Mouse (Mus musculus) lung, postnatal 25 days (tissue): ENCODE results near the gene Cnnm1.
A peak's percentile ranks its signal among the peaks of the same experiment; 100 is the strongest.

ENCODE experiments used
- DNase-seq: peaks from one replicate; pipeline ENCODE4 v3.0.0; 2022; ENCODE audit warnings: low spot score

Cnnm1 gene

DNA sequence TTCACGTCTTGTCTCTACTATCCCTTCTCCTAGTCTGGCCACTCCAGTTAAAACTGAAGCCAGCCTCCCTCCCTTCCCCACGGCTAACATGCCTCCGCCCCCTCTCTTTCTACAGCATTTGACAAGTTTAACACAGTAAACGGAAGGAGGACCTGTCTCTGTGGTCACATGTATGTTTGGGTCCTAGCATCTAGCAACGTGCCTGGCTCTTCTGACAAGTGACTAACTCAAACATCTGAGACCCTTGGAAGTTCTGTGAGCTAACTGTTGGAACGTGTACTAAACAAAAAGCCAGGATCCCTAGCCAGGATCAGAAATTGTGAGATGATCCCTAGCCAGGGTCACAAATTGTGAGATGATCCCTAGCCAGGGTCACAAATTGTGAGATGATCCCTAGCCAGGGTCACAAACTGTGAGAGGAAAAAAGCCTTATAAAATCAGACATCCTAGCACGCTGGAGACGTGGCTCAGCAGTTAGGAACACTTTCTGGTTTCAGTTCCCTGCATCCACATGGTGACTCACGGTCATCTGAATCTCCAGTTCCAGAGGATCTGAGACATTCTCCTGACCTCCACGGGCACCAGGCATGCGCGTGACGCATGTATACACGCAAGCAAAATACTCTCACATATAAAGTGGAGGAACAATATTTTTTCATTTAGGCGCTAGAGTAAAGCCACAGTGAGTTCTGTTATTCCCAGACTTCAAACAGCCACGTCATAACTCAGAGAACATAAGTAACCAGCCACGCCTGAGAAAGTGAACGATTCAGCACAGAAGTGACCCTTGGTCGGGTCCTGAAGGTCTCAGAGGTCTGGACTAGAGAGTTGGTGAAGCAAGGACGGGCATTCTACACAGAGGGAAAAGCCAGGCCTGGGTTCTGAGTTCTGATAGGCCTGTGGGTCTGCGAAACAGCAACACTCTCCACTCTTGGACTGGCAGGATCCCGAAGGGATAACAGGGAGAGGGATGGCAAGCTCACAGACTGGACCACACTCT lies 71.7 kb downstream of the Cnnm1 start:
- no peak for DNase-seq

DNA sequence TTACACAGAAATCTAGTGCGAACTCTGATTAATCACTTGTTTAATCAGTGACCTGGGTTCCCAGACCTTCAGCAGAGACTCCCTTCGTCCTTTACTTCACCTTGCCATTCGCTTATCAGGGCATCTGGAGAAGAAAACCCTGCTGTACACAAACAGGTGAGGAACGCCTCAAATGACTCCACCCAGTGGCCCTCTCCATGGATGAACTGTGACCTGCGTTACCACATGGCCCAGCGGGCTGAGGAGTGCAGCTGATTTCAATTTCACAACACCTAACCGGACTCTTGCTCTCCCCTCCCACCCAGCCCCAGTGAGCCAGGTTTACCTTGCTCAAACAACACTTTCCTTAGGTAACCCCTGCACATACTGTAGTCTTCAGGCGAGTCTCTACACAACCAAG lies 73.6 kb downstream of the Cnnm1 start:
- DNase-seq: no peak

DNA sequence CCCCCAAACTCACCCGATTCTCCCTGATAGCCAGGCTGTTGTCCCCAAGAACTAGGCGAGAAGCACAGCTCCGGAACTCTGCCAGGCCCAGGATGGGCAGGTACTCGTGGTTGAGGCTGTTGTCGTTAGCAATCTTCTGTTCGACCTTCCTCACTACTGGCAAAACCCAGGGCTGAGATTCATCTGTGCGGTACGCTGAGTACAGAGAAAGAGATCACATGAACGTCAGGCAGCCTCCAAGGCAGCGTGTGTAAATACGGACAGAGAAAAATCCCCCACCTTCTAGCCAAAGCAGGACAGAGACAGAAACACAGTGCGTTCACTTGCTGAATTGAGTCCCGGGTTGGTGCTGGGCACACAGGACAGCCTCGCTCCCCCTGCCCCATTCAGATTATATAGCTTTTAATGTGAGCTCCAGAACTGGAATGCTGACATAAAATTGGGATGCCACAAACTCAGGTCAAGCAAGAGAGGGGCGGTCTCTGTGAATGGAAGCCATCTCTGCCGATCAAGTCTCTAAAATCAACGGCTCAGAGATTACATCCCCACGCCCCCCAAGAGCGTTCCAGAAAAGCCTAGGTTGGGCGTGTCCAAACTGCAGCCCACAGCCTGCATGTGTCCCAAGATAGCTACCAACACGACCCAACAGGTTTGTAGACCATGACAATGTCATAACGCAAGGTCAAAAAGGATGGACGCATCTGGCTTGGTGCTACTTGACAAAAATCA lies 75.6 kb downstream of the Cnnm1 start:
- DNase-seq: no peak

DNA sequence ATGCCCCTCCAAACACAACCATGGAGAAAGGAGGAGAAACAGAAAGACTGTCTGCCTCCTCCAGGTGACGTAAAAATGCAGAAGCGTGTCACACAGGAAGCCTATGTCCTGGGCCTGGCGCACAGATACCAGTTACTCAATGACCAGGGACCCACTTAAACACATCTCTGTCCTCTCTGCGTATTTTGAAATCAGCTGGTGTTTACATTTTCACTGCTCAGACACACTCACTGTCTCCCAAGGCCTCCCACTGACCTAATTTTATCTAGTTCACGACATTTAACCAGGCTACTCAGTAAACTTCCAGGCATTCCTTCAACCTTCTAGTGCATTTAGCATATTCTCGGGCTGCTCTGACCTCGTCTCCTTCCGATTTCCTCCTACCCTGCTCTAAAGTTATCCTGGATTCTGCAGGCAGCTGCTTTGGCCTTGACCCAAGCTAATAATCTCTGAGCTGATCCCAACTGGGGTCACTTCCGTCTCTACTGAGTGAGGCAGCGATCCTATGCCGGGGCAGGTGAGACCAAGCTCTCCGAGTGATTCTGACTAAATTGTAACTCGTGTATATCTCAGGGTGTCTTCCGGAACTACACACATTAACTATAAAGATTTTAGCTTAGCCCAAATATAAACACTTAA lies 76.3 kb downstream of the Cnnm1 start:
- DNase-seq: no peak

DNA sequence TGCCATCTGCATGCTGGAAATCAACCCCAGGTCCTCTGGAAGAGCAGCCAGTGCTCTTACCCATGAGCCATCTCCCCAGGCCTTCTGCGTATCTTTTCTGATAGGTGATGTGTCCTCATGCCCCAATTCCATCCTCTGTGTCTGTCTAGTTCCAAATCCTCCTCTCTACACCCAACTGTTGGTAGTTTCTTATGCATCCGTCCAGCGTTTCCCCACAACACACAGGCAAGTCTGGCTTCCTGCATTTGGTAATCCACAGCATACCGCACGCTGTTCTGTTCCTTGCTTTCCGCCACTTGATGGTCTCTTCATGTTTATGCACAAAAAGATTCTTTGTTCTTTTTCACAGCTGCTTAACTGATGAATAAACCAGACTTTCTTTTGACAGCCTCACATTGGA lies 77.1 kb downstream of the Cnnm1 start:
- DNase-seq: no peak

DNA sequence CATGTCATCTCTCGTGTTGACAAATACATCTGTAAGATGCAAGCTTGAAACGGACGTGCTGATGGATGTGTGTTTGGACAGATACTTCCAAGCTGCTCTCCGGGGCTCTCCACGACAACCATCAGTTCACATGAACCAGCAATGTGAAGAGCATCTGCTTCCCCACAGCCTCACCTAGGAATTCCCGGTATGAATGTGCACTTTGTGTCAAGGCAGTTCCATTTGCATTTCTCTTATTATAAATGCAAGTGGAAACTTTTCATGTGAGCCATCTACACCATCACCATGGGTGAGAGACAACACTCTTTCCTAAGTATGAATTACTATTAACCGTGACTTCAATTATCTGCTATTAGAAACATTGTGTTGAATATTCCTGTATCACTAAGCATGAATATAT lies 77.6 kb downstream of the Cnnm1 start:
- DNase-seq: no peak

DNA sequence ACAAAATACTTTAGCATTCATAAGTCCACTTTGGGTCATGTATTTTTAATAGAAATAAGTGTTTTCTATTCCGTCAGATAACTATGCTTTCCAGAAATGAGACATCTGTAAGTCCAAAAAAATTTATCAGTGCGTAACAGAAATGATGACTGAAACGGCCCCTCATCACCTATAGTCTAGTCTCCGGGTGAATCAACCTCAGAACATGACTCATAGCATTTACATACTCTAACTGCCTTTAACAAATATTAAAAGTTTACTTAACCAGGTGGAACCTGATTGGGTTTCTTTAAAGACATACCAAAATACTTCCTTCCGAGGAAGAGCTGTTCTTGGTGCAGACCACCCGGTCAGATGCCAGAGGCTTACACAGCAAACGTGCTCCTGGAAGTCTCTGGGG lies 78.0 kb downstream of the Cnnm1 start:
- DNase-seq: no peak

DNA sequence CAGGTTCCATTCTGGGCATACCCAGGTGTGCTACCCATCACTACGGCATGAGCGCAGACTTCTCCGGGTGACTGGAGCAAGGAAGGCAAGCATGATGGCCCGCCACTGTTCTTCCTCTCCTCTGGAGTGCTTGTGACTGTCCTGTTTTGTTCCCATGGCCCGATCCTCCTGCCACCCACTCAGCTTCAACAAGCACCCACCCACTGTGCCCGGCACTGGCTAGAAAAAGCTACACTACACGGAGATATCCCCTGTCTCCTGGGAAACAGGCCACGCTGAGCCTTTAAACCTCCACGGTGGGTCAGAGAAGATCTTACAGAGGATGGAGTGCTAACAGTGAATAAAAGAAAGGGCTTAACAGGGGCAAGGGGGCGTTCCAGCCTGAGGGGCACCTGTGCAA lies 79.0 kb downstream of the Cnnm1 start:
- DNase-seq: no peak

DNA sequence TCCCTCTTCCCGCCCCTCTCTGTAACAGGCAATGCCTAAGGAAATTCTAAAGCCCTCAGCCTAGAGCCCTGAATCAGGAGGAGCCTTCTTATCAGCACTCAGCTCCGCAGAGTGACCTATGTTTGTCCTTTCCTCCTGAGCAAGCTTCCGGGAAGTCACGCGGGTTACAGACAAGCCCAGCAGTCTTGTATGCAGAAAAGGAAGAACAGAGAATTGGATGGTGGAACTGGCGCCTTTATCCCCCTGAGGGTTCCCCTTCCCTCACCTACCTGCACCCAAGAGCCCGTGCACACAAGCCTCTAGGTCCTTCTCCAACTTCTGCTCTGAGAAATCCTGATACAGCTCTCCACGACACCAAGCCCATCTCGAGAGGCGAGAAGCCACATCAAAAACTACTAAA lies 80.2 kb downstream of the Cnnm1 start:
- no peak for DNase-seq

DNA sequence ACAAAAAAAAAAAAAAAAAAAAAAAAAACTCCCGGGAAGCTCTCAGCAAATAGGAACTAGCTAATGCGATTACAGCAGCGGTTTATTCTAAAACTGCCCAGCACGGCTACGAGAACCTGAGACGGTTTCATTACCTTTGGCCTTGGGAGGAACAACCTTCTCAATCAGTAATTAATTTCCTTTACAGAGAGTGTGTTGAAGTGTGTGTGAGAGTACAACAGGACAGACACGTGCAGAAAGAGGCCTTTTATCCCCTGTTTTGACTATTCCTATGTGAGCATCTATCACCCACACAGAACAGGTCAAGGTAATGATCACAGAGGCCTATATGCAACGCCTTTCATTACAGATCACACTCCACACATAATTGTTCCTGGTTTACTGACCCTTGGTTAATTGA lies 81.1 kb downstream of the Cnnm1 start:
- no peak for DNase-seq

DNA sequence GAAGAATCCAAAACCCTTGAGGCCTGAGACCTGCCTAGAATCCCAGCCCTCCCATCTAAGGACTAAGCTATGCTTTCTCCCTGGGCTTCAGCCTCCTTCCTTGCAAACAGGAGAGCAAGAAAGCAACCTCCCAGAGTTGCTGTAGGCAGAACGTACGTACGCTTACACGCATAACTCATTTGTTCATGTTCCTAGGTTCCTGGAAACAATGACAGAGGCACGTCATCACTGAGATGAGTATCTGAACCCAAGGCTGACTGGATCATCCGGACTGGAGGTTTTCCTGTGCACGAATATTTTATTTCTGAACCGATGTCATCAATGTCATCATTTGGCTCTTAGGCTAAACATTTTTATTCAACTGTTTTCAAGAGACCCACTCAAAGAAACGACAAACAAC lies 81.8 kb downstream of the Cnnm1 start:
- DNase-seq: no peak

DNA sequence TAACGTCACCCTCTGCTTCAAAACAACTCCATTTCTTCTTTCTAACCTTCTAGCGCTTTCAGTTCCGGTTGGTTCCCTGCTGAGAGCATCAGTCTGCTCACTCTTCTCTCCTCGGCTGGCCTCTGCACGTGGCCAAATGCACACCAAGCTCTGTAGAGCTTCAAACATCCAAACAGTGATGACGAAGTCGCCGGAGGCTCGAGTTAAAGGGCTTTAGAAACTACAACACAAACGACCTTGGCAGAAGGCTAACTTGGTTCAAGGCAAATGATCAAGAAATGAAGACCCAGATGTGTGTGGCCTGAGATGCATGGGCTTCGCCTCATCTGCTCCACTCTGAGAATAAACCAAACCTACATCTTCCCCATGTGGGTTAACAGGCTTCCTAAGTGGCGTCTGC lies 83.3 kb downstream of the Cnnm1 start:
- peak; percentile 16 for DNase-seq

DNA sequence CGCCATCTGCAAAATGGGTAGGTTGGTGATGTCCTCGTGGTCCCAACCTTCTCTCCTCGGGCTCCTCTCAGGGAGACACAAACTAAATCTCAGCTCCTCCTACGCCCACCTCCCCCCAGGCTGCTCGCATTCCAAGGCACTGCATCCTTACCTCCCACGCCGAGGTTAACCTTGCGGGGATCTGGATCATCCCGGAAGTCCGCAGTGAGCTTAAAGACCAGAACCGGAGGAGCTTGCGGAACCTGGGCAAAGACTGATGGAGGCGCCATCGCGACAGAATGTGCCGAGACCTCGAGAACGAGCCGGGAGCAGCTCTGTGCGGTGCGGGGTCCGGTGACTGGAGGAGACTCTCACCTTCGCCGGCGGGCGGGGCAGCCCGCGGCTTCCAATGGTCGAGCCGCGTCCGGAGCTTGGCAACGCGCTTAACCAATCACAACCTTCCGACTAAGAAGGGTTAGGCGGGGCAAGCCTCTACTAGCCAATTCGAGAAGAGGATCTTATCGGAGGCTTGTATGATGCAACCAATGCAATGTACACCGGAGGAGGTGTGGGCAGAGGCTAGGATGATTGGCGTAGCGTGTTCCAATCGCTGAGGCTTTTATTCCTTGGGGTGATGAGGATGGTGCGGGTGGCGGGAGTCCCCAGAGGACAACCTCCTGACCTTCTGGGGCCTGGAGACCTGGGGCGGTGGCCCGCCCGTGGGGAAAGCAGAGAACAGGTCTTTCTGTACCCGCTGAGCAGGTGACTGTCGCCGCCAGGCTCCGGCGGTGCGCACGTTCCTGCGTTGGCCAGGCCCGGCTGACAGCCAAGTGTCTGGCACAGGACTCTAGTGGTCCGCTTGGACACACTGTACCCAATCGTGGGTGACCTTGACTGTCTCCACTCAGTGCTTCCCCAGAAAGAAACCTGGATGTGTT lies 84.2 kb downstream of the Cnnm1 start, which contains the start of gene Got1:
Gene Got1 (minus strand): TSS at position 419 of the 917 bp plus-strand sequence.
- DNase-seq: peak; percentile 98

DNA sequence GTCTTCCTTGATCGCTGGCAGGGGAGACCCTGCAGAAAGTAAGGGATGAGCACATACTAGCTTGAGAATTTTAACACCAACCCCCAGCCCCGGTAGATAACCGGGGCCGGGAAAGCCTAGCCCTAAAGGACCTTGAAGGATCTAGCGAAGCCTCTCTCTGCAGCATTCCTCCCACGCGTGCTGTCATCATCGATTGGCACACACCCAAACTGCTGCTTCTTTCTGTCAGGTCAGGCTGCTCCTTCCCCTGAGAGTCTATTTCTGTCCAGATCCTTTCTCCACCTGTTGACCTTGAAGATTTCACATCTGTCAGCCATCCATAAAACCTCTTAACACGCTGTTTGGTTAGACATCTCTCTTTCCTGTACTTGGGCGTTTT lies 84.9 kb downstream of the Cnnm1 start:
- peak; percentile 20 for DNase-seq

DNA sequence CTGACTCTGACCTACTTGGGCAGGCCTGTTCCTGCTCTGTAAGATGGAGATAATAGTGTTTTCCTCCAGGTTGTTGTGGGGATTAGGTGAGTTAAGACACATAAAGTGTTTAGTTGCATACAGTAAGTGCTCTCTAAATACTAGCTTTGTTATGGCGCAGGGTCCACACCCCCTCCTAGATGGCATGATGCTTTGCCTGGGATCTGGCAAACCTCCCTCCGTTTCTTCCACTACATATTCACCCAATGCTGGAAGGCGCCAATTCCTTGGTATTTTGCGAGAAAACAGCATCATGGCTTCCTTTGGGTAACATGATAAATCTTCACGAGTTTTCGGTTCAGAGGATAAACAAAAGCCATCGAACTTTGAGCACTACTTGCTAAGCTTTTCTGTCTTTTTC lies 85.3 kb downstream of the Cnnm1 start:
- no peak for DNase-seq

DNA sequence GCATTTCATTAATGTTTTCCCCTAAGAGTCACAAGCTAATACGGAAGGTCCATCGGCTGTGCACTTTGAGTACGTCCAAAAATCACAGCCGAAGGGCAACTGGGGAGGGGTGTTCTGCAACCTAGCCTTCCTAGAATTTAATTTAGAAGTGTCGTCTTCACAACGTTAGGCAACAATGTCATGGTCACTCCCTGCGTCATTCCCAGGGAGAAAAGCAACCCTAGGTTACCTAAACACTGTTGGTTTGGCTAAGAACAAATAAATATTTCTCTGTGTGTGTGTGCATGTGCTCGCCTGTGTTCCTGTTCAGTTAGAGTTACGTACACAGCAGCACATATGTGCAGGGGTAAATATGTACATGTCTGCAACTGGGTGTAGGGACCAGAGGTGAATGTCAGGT lies 85.8 kb downstream of the Cnnm1 start:
- DNase-seq: no peak

DNA sequence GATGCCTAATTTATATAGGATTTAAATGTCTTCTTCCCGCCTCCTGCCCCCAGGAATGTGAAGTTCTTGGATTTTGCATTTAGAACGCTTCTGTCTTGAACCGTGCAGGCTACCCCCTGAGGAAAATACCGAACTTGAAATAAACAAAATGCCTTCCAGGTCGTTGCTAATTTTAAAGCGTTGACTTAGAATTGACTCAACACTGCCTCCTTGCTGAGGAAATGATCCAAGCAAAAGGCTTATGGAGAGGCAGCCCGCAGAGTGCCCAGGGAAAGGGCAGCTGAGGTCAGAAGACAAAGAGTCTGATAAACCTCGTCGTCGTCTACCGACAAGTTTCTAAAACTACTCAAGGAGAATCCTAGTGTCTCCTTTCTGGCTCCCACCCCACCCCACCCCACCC lies 86.9 kb downstream of the Cnnm1 start:
- peak; percentile 16 for DNase-seq

DNA sequence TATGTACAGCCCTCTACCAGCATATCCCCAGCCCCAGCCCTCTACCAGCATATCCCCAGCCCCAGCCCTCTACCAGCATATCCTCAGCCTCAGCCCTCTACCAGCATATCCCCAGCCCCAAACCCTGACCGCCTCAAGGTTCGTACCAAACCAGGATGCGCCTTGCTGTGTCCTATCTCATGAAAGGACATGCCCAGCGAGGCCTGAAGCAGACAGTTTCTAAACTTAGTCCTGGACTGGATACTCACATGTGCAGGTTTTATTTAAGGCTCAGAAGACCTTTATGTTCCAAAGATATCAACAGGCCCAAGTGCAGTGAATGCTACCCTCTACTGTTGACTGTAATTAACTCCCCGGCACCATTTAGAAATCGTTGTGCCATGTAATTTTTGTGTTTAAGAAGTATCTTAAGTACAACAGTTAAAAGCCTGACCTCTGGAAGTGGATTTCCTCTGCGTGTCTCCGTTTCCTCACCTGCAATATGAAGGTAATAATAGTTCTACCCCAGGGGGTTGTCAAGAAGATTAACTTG lies 87.9 kb downstream of the Cnnm1 start:
- DNase-seq: no peak

DNA sequence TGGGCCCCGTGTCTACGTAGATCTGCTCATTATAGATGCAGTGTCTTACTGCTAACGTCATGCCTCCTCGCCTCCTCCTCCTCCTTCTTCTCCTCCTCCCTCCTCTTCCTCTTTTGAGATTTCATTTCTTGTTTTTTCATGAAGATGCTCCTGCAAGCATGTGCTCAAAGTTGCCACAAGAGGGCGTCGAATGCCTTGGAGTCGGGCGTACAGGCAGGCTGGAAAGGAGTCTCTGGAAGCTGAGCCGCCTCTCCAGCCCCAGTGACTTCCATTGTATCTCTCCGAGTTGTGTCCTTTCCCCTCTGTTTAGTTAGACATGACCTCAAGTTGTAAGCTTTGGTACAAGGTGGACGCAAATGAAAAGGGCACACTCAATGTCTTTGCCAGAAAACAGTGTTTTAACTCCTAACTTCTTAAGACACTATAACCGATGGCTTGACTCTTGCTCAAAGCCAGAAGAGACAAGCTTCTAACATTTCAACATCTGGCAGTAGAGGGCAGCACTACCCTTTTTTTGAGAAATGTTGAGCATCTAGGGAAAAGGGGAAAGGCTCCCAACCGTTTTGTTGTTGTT lies 90.0 kb downstream of the Cnnm1 start:
- DNase-seq: peak; percentile 73

DNA sequence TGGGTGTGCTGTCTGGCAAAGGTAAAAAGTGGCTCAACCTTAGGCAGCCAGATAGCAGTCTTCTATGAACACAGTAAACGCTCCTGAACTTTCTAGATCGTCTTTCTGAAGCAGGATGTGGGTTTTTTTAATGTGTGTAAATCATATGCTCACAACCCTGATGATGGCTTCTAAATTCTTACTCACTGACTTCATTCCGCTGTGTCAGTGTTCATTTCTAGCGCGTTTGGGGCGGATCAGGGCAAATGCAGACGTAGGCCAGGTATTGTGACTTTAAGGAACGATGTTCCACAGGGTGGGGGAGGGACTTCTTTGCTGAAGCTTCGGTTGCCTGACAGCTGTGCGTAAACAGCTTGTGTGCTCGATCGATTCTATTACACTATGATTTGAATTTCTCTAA lies 90.7 kb downstream of the Cnnm1 start:
- no peak for DNase-seq

DNA sequence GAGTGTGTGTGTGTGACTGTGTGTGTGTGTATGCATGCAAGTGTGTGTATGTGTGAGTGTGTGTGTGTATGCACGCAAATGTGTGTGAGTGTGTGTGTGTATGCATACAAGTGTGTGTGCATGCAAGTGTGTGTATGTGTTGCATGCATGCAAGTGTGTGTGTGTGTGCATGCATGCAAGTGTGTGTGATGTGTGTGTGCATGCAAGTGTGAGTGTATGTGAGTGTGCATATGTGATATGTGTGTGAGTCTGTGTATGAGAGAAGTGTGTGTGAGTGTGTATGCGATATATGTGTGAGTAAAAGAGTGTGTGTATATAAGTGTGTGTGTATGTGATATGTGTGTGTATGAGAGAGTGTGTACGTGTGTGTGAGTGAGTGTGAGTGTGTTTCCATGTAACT lies 95.1 kb downstream of the Cnnm1 start:
- DNase-seq: no peak
